Mouse (Mus musculus): ENCODE measurements around the gene Trpm7. TPM values are rescaled to one million over a fixed set of nuclear protein-coding genes. Genes with fewer than 3 reads are reported as not detected.

The Trpm7 gene
- polyA plus RNA-seq, 1 experiment from 2014 or later, result 18.4 TPM

GRCm38 (mm10) chr2:126865026-126865425 is 11.0 kb downstream of the Trpm7 start:
- Histone ChIP-seq H3K36me3 (ENCODE audit: control insufficient read depth, insufficient read depth) (no peaks in the 10 kb centered on the region), H3K9ac (ENCODE audit: low read depth, low read length) (no peak overlapping the region), H3K4me2 (ENCODE audit: low read depth, low read length) (no peak overlapping the region), H3K9me3 (replicated peaks; ENCODE audit: control insufficient read depth, low read length) (no peaks in the 10 kb centered on the region), H3K27me3 (ENCODE audit: control insufficient read depth, insufficient read depth, low read depth, low read length) (no peaks in the 10 kb centered on the region), H3K4me3 (ENCODE audit: low read depth, low read length) (no peak overlapping the region), H3K27ac (ENCODE audit: low read length) (no peak overlapping the region), H3K4me1 (ENCODE audit: control insufficient read depth, low read depth, low read length) (peaks cover 16% of the 10 kb centered on the region)
- no peak for ATAC-seq (ENCODE audit: low read depth)
- 79% methylated on average over 3 of the region's 3 CpGs for WGBS (ENCODE audit: insufficient replicate concordance)

DNA sequence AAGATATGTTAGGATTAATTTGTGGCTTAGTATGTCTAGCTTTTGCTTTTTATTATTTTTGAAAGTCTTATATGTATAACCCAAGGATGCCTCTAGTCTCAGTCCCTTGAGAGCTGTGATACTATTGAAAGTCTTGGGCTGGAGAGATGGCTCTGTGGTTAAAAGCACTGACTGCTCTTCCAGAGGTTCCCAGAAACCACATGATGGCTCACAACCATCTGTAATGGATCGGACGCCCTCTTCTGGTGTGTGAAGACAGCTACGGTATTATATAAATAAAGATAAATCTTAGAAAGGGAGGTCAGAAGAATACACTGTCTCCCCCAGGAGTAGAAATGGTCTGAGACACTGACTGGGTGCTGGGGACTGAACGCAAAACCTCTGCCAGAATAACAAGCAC is 31.3 kb downstream of the Trpm7 start:
- H3K36me3 ChIP-seq (ENCODE audit: control insufficient read depth, insufficient read depth), result peaks cover 19% of the 10 kb centered on the region
- no peak for ATAC-seq (ENCODE audit: low read depth)
- no peak overlapping the region for H3K4me2 ChIP-seq (ENCODE audit: low read depth, low read length)
- H3K4me1 ChIP-seq (ENCODE audit: control insufficient read depth, low read depth, low read length), result no peaks in the 10 kb centered on the region
- H3K27me3 ChIP-seq (ENCODE audit: control insufficient read depth, insufficient read depth, low read depth, low read length), result no peaks in the 10 kb centered on the region
- no peak overlapping the region for H3K4me3 ChIP-seq (ENCODE audit: low read depth, low read length)
- H3K9me3 ChIP-seq (replicated peaks; ENCODE audit: control insufficient read depth, low read length), result no peaks in the 10 kb centered on the region
- H3K27ac ChIP-seq (ENCODE audit: low read length), result no peak overlapping the region
- 84% methylated on average over 4 of the region's 4 CpGs for WGBS (ENCODE audit: insufficient replicate concordance)
- H3K9ac ChIP-seq (ENCODE audit: low read depth, low read length), result no peak overlapping the region

DNA sequence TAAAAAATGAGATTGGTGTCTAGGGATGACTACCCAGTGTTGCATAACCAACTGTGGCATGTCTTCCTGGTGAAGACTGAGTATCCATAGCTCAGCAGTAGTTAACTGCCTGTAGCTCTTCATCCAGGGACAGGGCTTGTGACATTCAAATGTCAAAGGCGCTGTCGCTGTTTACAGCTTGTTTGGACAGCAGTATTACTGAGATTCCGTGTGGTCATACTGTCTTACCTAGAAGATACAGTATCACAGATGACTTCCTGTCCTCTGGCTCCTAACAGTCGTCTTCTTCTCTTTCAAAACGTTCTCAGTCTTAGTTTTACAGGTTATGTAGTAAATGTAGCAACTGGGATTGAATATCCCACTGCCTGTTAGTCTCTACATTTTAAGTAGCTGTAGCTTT is 37.2 kb downstream of the Trpm7 start:
- peaks cover 31% of the 10 kb centered on the region for H3K36me3 ChIP-seq (ENCODE audit: control insufficient read depth, insufficient read depth)
- no peak overlapping the region for H3K4me3 ChIP-seq (ENCODE audit: low read depth, low read length)
- no peak overlapping the region for H3K27ac ChIP-seq (ENCODE audit: low read length)
- H3K9me3 ChIP-seq (replicated peaks; ENCODE audit: control insufficient read depth, low read length), result no peaks in the 10 kb centered on the region
- no peaks in the 10 kb centered on the region for H3K27me3 ChIP-seq (ENCODE audit: control insufficient read depth, insufficient read depth, low read depth, low read length)
- no peaks in the 10 kb centered on the region for H3K4me1 ChIP-seq (ENCODE audit: control insufficient read depth, low read depth, low read length)
- no peak overlapping the region for H3K4me2 ChIP-seq (ENCODE audit: low read depth, low read length)
- no peak overlapping the region for H3K9ac ChIP-seq (ENCODE audit: low read depth, low read length)
- WGBS (ENCODE audit: insufficient replicate concordance), result 78% methylated on average over 5 of the region's 5 CpGs
- ATAC-seq (ENCODE audit: low read depth), result no peak

DNA sequence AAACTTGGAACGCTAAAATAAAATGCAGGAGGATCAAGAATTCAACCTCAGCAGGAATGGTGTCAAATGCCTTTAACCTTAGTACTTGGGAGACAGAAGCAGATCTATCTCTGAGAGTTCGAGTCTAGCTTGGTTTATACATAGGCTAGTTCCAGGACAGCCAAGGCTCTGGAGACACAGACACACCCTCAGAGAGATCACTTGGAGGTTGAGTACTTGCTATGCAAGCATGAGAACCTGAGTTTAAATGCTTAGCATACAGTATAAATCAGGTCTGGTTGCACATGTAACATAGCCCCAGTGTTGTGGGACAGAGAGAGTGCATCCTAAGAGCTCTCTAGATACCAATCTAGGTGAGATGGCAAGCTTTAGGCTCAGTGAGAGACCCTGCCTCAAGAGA is 58.6 kb downstream of the Trpm7 start:
- Histone ChIP-seq H3K36me3 (ENCODE audit: control insufficient read depth, insufficient read depth) (peaks cover 15% of the 10 kb centered on the region), H3K4me2 (ENCODE audit: low read depth, low read length) (no peak overlapping the region), H3K9ac (ENCODE audit: low read depth, low read length) (no peak overlapping the region), H3K9me3 (replicated peaks; ENCODE audit: control insufficient read depth, low read length) (no peaks in the 10 kb centered on the region), H3K27me3 (ENCODE audit: control insufficient read depth, insufficient read depth, low read depth, low read length) (no peaks in the 10 kb centered on the region), H3K4me3 (ENCODE audit: low read depth, low read length) (no peak overlapping the region), H3K27ac (ENCODE audit: low read length) (peak overlapping the region; percentile 64; the same call in 1 of the 2 replicates), H3K4me1 (ENCODE audit: control insufficient read depth, low read depth, low read length) (peaks cover 22% of the 10 kb centered on the region)
- ATAC-seq (ENCODE audit: low read depth), result peak; percentile 43; the same call in 1 of the 2 replicates
- WGBS (ENCODE audit: insufficient replicate concordance), result 57% methylated on average over 2 of the region's 2 CpGs

DNA sequence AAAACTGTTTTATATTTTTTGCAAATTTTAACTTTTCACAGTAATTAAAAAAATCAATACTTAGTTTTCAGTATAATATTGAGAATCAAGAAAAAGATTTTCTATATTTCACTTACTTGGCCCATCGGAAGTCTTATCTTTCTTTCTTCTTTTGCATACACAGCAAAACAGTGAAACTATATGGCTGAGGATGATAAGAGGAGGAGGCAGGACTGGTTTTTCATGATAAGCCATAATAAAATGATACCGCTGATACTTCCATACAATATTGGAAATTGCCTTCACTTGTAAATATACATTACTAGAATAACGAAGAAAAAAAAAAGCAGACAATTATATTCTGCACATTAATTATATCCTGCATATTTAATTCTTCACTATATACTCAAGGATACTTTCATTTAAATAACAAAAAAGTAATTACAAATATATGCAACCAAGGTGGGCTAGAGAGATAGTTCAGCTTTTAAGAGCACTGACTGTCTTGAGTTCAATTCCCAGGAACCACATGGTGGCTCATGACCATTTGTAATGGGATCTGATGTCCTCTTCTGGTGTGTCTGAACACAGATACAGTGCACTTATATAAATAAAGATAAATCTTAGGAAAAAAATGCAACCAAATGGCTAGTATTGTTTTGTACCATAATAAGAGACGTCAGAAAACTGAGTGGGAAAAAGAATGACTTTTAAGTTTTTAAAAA is 59.2 kb downstream of the Trpm7 start:
- peaks cover 22% of the 10 kb centered on the region for H3K4me1 ChIP-seq (ENCODE audit: control insufficient read depth, low read depth, low read length)
- H3K27ac ChIP-seq (ENCODE audit: low read length), result no peak overlapping the region
- peaks cover 18% of the 10 kb centered on the region for H3K36me3 ChIP-seq (ENCODE audit: control insufficient read depth, insufficient read depth)
- H3K4me2 ChIP-seq (ENCODE audit: low read depth, low read length), result no peak overlapping the region
- H3K9me3 ChIP-seq (replicated peaks; ENCODE audit: control insufficient read depth, low read length), result no peaks in the 10 kb centered on the region
- 35% methylated on average over 4 of the region's 4 CpGs for WGBS (ENCODE audit: insufficient replicate concordance)
- H3K27me3 ChIP-seq (ENCODE audit: control insufficient read depth, insufficient read depth, low read depth, low read length), result no peaks in the 10 kb centered on the region
- peak; percentile 85 for ATAC-seq (ENCODE audit: low read depth)
- H3K9ac ChIP-seq (ENCODE audit: low read depth, low read length), result no peak overlapping the region
- no peak overlapping the region for H3K4me3 ChIP-seq (ENCODE audit: low read depth, low read length)

DNA sequence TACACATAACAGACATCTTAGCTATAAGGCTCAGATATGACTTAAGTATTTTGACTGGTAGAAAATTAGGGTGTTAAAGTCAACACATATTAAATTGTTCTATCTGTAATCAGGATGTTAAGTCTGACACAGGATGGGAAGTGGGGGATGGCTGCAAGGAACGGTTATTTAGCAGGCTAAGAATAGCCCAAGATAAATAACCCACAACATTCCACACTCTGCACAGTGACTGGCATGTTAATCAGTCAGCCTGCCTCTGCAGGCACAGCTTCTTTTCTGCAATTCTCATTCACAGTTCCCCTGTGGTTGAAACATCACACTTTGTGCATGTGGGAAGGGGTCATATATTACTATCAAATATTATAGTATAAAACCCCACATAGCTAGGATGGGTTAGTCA is 60.2 kb downstream of the Trpm7 start:
- no peaks in the 10 kb centered on the region for H3K27me3 ChIP-seq (ENCODE audit: control insufficient read depth, insufficient read depth, low read depth, low read length)
- 14% methylated on average over 1 of the region's 1 CpGs for WGBS (ENCODE audit: insufficient replicate concordance)
- peak; percentile 42 for ATAC-seq (ENCODE audit: low read depth)
- H3K27ac ChIP-seq (ENCODE audit: low read length), result 0 out of 2 replicates have a peak overlapping the region, but pooled peaks have one; percentile 15
- H3K9ac ChIP-seq (ENCODE audit: low read depth, low read length), result no peak overlapping the region
- H3K4me3 ChIP-seq (ENCODE audit: low read depth, low read length), result no peak overlapping the region
- H3K4me2 ChIP-seq (ENCODE audit: low read depth, low read length), result no peak overlapping the region
- no peaks in the 10 kb centered on the region for H3K9me3 ChIP-seq (replicated peaks; ENCODE audit: control insufficient read depth, low read length)
- H3K4me1 ChIP-seq (ENCODE audit: control insufficient read depth, low read depth, low read length), result peaks cover 22% of the 10 kb centered on the region
- H3K36me3 ChIP-seq (ENCODE audit: control insufficient read depth, insufficient read depth), result peaks cover 18% of the 10 kb centered on the region

DNA sequence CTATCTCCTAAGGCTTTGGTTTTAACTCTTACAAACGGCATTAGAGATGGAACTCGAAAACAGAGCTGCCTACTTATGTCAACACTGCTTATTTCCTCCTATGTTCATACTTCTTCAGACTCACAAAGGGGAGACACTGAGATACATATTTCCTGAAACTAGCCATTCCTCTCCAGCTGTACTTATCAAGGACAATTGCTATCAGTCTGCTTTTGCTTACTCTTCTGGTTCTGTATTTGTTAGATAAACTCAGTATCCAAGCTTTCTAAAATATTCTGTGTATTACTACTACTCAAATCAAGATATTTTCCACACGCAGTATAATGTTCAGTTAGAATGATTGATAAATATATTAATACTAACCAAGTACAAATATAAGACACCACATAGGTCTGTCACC is 74.0 kb downstream of the Trpm7 start:
- Histone ChIP-seq H3K9me3 (replicated peaks; ENCODE audit: control insufficient read depth, low read length) (no peaks in the 10 kb centered on the region), H3K36me3 (ENCODE audit: control insufficient read depth, insufficient read depth) (peaks cover 14% of the 10 kb centered on the region), H3K9ac (ENCODE audit: low read depth, low read length) (no peak overlapping the region), H3K27ac (ENCODE audit: low read length) (no peak overlapping the region), H3K27me3 (ENCODE audit: control insufficient read depth, insufficient read depth, low read depth, low read length) (no peaks in the 10 kb centered on the region), H3K4me1 (ENCODE audit: control insufficient read depth, low read depth, low read length) (peaks cover 3% of the 10 kb centered on the region), H3K4me2 (ENCODE audit: low read depth, low read length) (no peak overlapping the region), H3K4me3 (ENCODE audit: low read depth, low read length) (no peak overlapping the region)
- 53% methylated on average over 3 of the region's 3 CpGs for WGBS (ENCODE audit: insufficient replicate concordance)
- no peak for ATAC-seq (ENCODE audit: low read depth)

GRCm38 (mm10) chr2:126798455-126798854 is 77.6 kb downstream of the Trpm7 start:
- Histone ChIP-seq H3K27me3 (ENCODE audit: control insufficient read depth, insufficient read depth, low read depth, low read length) (no peaks in the 10 kb centered on the region), H3K27ac (ENCODE audit: low read length) (no peak overlapping the region), H3K36me3 (ENCODE audit: control insufficient read depth, insufficient read depth) (peaks cover 26% of the 10 kb centered on the region), H3K4me2 (ENCODE audit: low read depth, low read length) (no peak overlapping the region), H3K4me3 (ENCODE audit: low read depth, low read length) (no peak overlapping the region), H3K4me1 (ENCODE audit: control insufficient read depth, low read depth, low read length) (peaks cover 3% of the 10 kb centered on the region), H3K9ac (ENCODE audit: low read depth, low read length) (no peak overlapping the region), H3K9me3 (replicated peaks; ENCODE audit: control insufficient read depth, low read length) (no peaks in the 10 kb centered on the region)
- no peak for ATAC-seq (ENCODE audit: low read depth)
- WGBS (ENCODE audit: insufficient replicate concordance), result 80% methylated on average over 5 of the region's 5 CpGs

DNA sequence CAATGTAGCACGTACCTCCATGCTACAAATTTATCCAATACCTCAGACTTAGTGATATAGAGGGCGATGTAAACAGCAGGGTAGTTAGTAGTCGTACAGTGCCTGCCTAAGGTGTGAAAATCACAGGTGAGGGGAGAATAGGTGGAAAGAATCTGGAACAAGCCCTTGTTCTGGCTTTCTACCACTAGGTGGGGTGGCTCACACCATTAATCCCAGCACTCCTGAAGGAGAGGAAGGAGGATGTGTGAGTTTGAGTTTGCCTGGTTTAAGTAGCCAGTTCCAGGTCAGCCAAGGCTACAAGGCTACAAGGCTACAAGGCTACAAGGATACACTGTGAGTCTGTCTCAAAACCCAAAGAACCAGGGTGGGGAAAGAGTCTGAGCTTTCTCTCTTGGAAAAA is 80.3 kb downstream of the Trpm7 start:
- Histone ChIP-seq H3K4me1 (ENCODE audit: control insufficient read depth, low read depth, low read length) (no peaks in the 10 kb centered on the region), H3K9me3 (replicated peaks; ENCODE audit: control insufficient read depth, low read length) (no peaks in the 10 kb centered on the region), H3K9ac (ENCODE audit: low read depth, low read length) (no peak overlapping the region), H3K4me3 (ENCODE audit: low read depth, low read length) (no peak overlapping the region), H3K36me3 (ENCODE audit: control insufficient read depth, insufficient read depth) (peaks cover 26% of the 10 kb centered on the region), H3K4me2 (ENCODE audit: low read depth, low read length) (no peak overlapping the region), H3K27ac (ENCODE audit: low read length) (no peak overlapping the region), H3K27me3 (ENCODE audit: control insufficient read depth, insufficient read depth, low read depth, low read length) (no peaks in the 10 kb centered on the region)
- 75% methylated on average over 3 of the region's 3 CpGs for WGBS (ENCODE audit: insufficient replicate concordance)
- no peak for ATAC-seq (ENCODE audit: low read depth)

Data from liver, embryonic 16.5 days (tissue).